Mouse (Mus musculus): ENCODE results near the gene Gm48552. TPM values are rescaled to one million over a fixed set of nuclear protein-coding genes. Genes with fewer than 3 reads are reported as not detected.
A peak's percentile ranks its signal among the peaks of the same experiment; 100 is the strongest.

Gm48552 gene
- 0.82 and 1.9 TPM in 2 replicates for polyA plus RNA-seq (2015; fragmentation: Nextera tagmentation; extraction: Ambion mirVana)

GRCm38 (mm10) chr10:81388505-81389055, at the start of gene Gm48552:
Gm48552 (plus strand) TSS chr10:81389005.
- peaks cover 25% of the 10 kb centered on the region for H3K4me1 ChIP-seq (replicated peaks; ENCODE audit: insufficient read depth, low read length)
- no peak for DNase-seq (ENCODE audit: low spot score)
- H3K27me3 ChIP-seq (ENCODE audit: insufficient read depth, low read length), result no peaks in the 10 kb centered on the region
- ATAC-seq (replicated peaks; ENCODE audit: low FRiP score, low read depth), result no peak
- H3K9me3 ChIP-seq (replicated peaks; ENCODE audit: low read length), result no peaks in the 10 kb centered on the region
- H3K9ac ChIP-seq (ENCODE audit: low read depth, low read length), result 0 out of 2 replicates have a peak within 1 kb of the TSS, but pooled peaks have one; percentile 18
- WGBS, result 64% methylated on average over 5 of the region's 5 CpGs
- no peak for TF ChIP-seq CTCF (IDR thresholded peaks at IDR 0.05; ENCODE audit: low read depth)
- H3K36me3 ChIP-seq (ENCODE audit: insufficient read depth, low read length), result peaks cover 20% of the 10 kb centered on the region; the same call in 1 of the 2 replicates
- no peak within 1 kb of the TSS for H3K4me2 ChIP-seq (ENCODE audit: low read length)
- no peak within 1 kb of the TSS for H3K4me3 ChIP-seq (replicated peaks; ENCODE audit: low read depth, low read length)
- 0 out of 2 replicates have a peak within 1 kb of the TSS, but pooled peaks have one; percentile 6 for H3K27ac ChIP-seq

- no peak for DNase-seq (ENCODE audit: low spot score)
- Histone ChIP-seq H3K27ac (no peak overlapping the region), H3K27me3 (ENCODE audit: insufficient read depth, low read length) (0 out of 2 replicates have a peak, but pooled peaks cover 18% of the 10 kb centered on the region), H3K4me3 (replicated peaks; ENCODE audit: low read depth, low read length) (no peak overlapping the region), H3K4me1 (replicated peaks; ENCODE audit: insufficient read depth, low read length) (0 out of 2 replicates have a peak, but pooled peaks cover 8% of the 10 kb centered on the region), H3K9ac (ENCODE audit: low read depth, low read length) (no peak overlapping the region), H3K9me3 (replicated peaks; ENCODE audit: low read length) (no peaks in the 10 kb centered on the region), H3K4me2 (ENCODE audit: low read length) (no peak overlapping the region), H3K36me3 (ENCODE audit: insufficient read depth, low read length) (no peaks in the 10 kb centered on the region)
- WGBS, result 47% methylated on average over 17 of the region's 17 CpGs
- TF ChIP-seq CTCF (IDR thresholded peaks at IDR 0.05; ENCODE audit: low read depth), result no peak
- no peak for ATAC-seq (replicated peaks; ENCODE audit: low FRiP score, low read depth)
These were observed 48.1 kb upstream of the Gm48552 start for GRCm38 (mm10) chr10:81340551-81341332.

- Histone ChIP-seq H3K9ac (ENCODE audit: low read depth, low read length) (no peak overlapping the region), H3K4me1 (replicated peaks; ENCODE audit: insufficient read depth, low read length) (0 out of 2 replicates have a peak, but pooled peaks cover 1% of the 10 kb centered on the region), H3K27me3 (ENCODE audit: insufficient read depth, low read length) (0 out of 2 replicates have a peak, but pooled peaks cover 18% of the 10 kb centered on the region), H3K4me2 (ENCODE audit: low read length) (no peak overlapping the region), H3K27ac (no peak overlapping the region), H3K4me3 (replicated peaks; ENCODE audit: low read depth, low read length) (no peak overlapping the region), H3K9me3 (replicated peaks; ENCODE audit: low read length) (no peaks in the 10 kb centered on the region), H3K36me3 (ENCODE audit: insufficient read depth, low read length) (no peaks in the 10 kb centered on the region)
- DNase-seq (ENCODE audit: low spot score), result peak; percentile 78
- TF ChIP-seq CTCF (IDR thresholded peaks at IDR 0.05; ENCODE audit: low read depth), result peak; percentile 85
- no peak for ATAC-seq (replicated peaks; ENCODE audit: low FRiP score, low read depth)
- 35% methylated on average over 16 of the region's 16 CpGs for WGBS
These were observed 47.4 kb upstream of the Gm48552 start for GRCm38 (mm10) chr10:81341333-81341949.

GRCm38 (mm10) chr10:81342686-81343505, 45.9 kb upstream of the Gm48552 start, which contains the start of gene Gipc3:
Gipc3 (minus strand) TSS chr10:81343266.
- no peaks in the 10 kb centered on the region for H3K9me3 ChIP-seq (replicated peaks; ENCODE audit: low read length)
- peak within 1 kb of the TSS; percentile 37 for H3K4me3 ChIP-seq (replicated peaks; ENCODE audit: low read depth, low read length)
- H3K36me3 ChIP-seq (ENCODE audit: insufficient read depth, low read length), result no peaks in the 10 kb centered on the region
- H3K27me3 ChIP-seq (ENCODE audit: insufficient read depth, low read length), result 0 out of 2 replicates have a peak, but pooled peaks cover 18% of the 10 kb centered on the region
- H3K27ac ChIP-seq, result no peak within 1 kb of the TSS
- peak within 1 kb of the TSS; percentile 74 for H3K4me2 ChIP-seq (ENCODE audit: low read length)
- no peak for TF ChIP-seq CTCF (IDR thresholded peaks at IDR 0.05; ENCODE audit: low read depth)
- DNase-seq (ENCODE audit: low spot score) (no peak), ATAC-seq (replicated peaks; ENCODE audit: low FRiP score, low read depth) (no peak)
- peak within 1 kb of the TSS; percentile 49 for H3K9ac ChIP-seq (ENCODE audit: low read depth, low read length)
- 4% methylated on average over 56 of the region's 67 CpGs for WGBS
- 0 out of 2 replicates have a peak, but pooled peaks cover 4% of the 10 kb centered on the region for H3K4me1 ChIP-seq (replicated peaks; ENCODE audit: insufficient read depth, low read length)

GRCm38 (mm10) chr10:81344421-81345161, 44.2 kb upstream of the Gm48552 start:
- ATAC-seq (replicated peaks; ENCODE audit: low FRiP score, low read depth), result no peak
- H3K9me3 ChIP-seq (replicated peaks; ENCODE audit: low read length), result no peaks in the 10 kb centered on the region
- DNase-seq (ENCODE audit: low spot score), result no peak
- H3K27ac ChIP-seq, result no peak overlapping the region
- TF ChIP-seq CTCF (IDR thresholded peaks at IDR 0.05; ENCODE audit: low read depth), result peak; percentile 63
- H3K36me3 ChIP-seq (ENCODE audit: insufficient read depth, low read length), result no peaks in the 10 kb centered on the region
- 50% methylated on average over 8 of the region's 8 CpGs for WGBS
- 0 out of 2 replicates have a peak, but pooled peaks cover 18% of the 10 kb centered on the region for H3K27me3 ChIP-seq (ENCODE audit: insufficient read depth, low read length)
- H3K9ac ChIP-seq (ENCODE audit: low read depth, low read length), result no peak overlapping the region
- H3K4me1 ChIP-seq (replicated peaks; ENCODE audit: insufficient read depth, low read length), result 0 out of 2 replicates have a peak, but pooled peaks cover 13% of the 10 kb centered on the region
- no peak overlapping the region for H3K4me3 ChIP-seq (replicated peaks; ENCODE audit: low read depth, low read length)
- no peak overlapping the region for H3K4me2 ChIP-seq (ENCODE audit: low read length)

Measured in kidney, postnatal 0 days (tissue).